Mouse (Mus musculus) cerebellum, adult 8-10 months (tissue): ENCODE measurements around the gene Tmprss11b.

Experiments
- DNase-seq: peaks from one replicate; pipeline ENCODE4 v3.0.0; 2022

The Tmprss11b gene

DNA sequence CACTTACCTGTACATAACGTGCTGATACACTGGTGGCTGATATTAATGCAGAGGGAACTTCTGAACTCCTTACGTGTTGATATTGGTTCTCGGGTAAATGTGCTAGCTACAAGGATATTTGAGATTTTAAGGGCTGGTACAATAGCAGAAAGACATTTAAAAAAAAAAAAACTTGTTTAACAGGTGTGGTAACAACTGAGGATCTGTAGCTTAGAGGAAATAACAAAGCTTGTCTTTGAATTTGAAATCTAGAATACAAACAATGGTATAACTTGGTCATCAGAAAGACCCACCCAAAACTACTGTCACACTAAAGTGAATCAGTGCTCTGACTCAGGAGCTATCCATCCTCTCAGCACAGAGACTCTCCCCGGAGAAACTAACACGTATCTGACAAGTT lies at the start of gene Tmprss11b:
TSS of gene Tmprss11b (minus strand) at position 101 of the 400 bp plus-strand sequence.
- DNase-seq = no peak

DNA sequence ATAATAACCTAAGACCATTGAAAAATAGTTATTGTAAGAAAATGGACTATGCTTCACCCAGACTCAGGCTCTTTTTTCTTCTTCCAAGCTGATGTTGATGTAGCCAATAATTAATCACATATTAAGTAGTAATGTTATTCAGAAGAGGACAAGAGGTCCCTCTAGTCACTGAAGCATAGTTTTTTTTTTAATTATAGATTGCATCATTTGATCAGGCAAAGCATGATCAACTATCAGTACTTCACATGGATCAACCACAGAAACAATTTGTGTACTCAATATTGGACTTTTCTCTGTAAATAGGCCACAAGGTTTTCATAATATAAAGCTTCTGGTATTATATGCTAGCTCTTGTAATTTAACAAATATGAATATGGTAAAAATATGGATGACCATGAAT lies 48.9 kb upstream of the Tmprss11b start:
- DNase-seq = no peak

DNA sequence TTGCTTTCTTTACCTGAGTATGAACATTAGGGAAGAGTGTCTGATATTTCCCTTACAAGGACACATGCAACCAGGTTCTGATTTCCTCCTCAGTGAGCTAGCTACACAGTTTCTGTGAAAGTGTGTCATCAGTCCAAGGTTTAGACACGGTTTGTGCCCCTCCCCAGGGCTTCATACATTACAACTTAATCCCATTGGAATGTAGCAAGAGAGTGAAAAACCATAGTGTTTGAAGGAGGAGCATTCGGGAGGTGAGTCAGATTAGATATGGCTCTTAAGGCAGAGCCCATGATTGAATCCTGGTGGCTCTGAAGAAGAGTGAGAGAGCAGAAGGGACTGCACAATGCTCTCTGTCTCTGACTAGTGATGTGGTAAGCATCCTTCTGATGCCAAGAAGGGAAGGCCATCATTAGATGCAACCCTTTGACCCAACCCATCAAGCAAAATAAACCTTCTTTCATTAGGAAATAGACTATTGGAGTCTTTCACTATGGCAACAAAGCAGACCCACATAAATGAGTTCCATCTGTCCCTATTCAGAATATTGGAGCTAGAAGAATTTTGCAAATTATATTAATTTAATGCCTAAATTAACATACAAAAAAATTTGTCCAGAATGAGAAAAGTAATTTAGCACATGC lies 46.8 kb upstream of the Tmprss11b start:
- DNase-seq = no peak

DNA sequence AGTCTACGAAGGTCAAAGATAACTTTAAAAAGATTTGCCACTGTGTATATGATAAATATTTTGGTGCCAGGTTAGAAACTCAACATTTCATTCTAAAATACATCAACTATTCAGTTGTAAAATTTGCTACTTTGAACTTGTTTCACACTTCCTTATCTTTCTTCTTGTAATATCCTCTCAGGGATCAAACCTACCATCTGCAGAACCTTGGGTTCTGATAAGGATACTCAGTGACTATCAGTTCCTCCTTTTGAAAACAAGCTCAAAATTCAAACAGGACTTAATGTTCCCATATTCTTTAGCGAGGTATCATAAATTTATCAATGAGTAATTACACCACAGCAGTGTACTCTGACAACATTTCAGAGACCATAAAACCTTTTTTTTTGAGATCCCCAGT lies 38.8 kb upstream of the Tmprss11b start:
- DNase-seq = no peak

DNA sequence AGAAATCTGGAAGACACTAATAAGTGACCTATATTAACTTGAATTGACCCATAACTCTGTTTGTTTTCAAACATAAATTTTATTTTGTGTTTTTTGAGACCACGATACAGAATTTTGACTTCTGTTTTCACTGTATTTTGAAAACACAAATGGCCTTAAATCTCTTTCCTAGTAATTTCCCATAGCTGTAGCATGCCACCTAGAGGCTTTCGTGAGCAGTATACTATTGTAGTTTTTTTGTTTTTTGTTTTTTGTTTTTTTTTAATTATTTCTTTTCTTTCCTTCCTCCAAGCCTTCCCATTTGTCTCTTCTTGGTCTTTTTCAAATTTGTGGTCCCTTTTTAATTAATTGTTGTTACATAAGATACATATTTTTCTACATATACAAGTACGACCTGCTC lies 28.8 kb upstream of the Tmprss11b start:
- no peak for DNase-seq

DNA sequence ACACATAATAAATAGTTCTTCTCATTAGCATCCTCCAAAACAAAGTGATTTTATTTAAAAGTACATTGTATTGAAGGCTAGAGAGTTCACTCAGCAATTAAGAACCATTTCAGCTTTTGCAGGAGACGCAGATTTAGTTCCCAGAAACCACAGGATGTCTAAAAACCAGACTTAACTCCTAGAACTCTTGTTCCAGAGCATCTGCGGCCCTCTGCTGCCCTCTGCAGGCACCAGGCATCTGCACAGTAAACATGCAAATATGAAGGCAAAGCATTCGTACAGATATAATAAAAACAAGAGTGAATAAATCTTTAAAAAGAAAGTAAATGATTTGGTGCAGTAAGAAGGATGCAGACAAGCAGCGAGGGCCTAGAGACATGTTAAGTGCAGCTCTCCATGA lies 8.5 kb upstream of the Tmprss11b start:
- DNase-seq = peak; percentile 10

DNA sequence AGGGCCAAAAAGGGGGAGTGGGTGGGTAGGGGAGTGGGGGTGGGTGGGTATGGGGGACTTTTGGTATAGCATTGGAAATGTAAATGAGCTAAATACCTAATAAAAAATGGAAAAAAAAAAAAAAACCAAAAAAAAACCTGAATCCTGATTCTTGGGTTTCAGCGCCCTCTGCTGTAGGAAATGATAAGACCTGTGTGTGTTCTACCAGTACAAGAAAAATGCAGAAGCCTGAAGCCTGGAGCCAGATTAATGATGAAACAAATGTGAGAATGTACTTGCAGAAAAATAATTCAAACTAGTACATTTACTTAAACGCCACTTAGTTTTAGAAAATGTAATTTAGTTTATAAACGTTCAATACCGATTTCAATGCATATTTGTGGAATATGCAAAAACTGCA lies 27.0 kb downstream of the Tmprss11b start:
- DNase-seq = peak; percentile 2

DNA sequence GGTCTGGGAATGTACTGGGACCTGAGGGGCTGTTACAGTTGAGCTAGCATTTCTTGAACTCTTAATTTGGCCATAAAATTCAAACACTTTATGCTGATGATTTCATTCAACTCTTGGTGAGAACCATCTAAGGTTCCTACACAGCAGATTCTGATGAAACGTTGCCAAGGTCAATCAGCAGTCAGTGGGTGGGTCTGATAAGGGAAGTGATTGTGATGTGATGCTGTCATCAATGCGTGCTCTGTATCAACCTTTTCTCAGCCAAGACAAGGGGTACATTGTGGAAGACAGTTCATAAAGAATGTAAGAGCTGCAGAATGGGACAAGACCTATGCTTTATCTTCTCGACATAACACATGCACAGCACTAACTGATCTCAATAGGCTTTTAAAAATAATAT lies 35.4 kb downstream of the Tmprss11b start:
- DNase-seq = no peak

DNA sequence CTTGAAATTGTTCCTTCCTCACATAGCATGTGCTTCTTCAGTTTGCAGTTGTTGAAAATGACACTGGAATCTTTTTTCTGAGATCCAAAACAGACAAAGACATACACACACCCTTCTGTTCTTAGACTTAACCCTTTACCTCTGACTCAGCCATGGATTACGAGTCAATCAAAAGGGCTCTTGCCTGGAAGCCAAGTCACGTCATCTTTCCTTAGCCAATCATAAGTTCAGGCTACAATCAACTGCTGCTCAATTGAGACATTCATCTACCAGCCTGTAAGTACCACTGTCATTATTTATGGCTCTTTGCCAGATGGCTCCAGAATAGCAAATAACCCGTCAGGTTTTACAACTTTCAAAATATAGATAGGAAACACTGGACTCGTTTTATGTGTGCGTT lies 43.8 kb downstream of the Tmprss11b start, which contains the start of gene Tmprss11f:
TSS of gene Tmprss11f (minus strand) at position 101 of the 400 bp plus-strand sequence.
- DNase-seq = no peak

DNA sequence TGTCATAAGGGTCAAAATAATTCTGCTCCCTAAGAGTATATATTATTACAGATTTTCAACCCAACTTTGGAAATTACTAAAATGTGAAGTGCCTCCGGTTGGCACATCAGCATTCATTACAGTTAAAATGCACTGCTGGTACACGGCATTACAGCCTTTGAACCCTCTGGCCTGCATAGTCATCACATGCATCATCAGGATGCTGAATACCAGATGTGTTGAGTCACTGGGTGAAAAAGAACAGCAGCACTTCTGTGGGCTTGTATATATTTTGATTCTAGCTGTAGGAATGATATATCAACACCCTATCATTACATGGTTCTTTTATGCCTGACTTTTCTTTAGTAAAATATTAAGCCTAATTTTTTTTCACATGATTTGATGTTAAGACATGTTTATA lies 45.5 kb downstream of the Tmprss11b start:
- no peak for DNase-seq

DNA sequence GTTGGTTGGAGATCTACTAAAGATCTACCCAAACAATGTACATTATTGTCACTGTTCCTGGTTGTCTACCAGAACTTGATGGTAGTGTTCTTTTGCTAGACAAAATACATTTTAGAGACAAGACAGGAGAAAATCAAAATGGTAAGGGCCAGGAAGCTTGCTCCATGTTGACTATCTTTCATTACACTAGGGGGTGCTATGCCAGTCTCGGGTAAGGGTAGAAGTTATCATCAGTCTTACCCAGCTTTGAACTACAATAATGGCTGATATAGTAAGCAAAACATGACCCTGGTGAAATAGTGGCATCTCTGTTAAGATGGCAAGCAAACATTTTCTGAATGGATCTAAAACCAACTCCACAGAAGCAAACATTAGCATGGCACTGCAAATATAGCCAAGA lies 54.4 kb downstream of the Tmprss11b start:
- no peak for DNase-seq
